Mouse (Mus musculus) midbrain, embryonic 13.5 days (tissue): ENCODE measurements at regions not wholly inside any gene's neighbourhood (a gene's known extent, or its start where the extent isn't known, plus 50 kb on each side); places are given as distances from the start of the nearest gene placed in this dataset.

ENCODE experiments used
- ATAC-seq: fragments of 200-750 bp; cut with Nextera tagmentation; 2 replicates; pipeline ENCODE4 v1.8.0; 2017; ENCODE audit warnings: mild to moderate bottlenecking, moderate TSS enrichment, moderate library complexity
- H3K27ac ChIP-seq: fragments of 300-500 bp; sonication (generic); 2 replicates; pipeline ENCODE4 v1.5.1; 2015; ENCODE audit warnings: inconsistent platforms, mild to moderate bottlenecking, moderate library complexity
- H3K27me3 ChIP-seq: fragments of 300-500 bp; sonication (generic); 2 replicates; pipeline ENCODE4 v1.6.1; 2015; ENCODE audit warnings: mild to moderate bottlenecking, inconsistent platforms
- H3K36me3 ChIP-seq: fragments of 300-500 bp; sonication (generic); 2 replicates; pipeline ENCODE4 v1.6.1; 2015; ENCODE audit warnings: mild to moderate bottlenecking, inconsistent platforms
- H3K4me1 ChIP-seq: fragments of 300-500 bp; sonication (generic); replicated peaks from 2 replicates; pipeline ENCODE4 v1.6.1; 2015; ENCODE audit warnings: inconsistent platforms
- H3K4me2 ChIP-seq: fragments of 300-500 bp; sonication (generic); replicated peaks from 2 replicates; pipeline ENCODE4 v1.6.1; 2015; ENCODE audit warnings: moderate library complexity, mild to moderate bottlenecking, inconsistent platforms
- H3K4me3 ChIP-seq: fragments of 300-500 bp; sonication (generic); replicated peaks from 2 replicates; pipeline ENCODE4 v1.5.1; 2015; ENCODE audit warnings: mild to moderate bottlenecking, inconsistent platforms
- H3K9ac ChIP-seq: fragments of 300-500 bp; sonication (generic); replicated peaks from 2 replicates; pipeline ENCODE4 v1.6.1; 2015; ENCODE audit warnings: mild to moderate bottlenecking, inconsistent platforms
- H3K9me3 ChIP-seq: fragments of 300-500 bp; sonication (generic); 2 replicates; pipeline ENCODE4 v1.6.1; 2016; ENCODE audit warnings: mild to moderate bottlenecking, inconsistent platforms
- WGBS: fragments of 180-500 bp; shearing (Covaris S2); methylation state at CpG from one replicate; pipeline ENCODE4 v1.1.7; 2015; 5-methylcytosine and 5-hydroxymethylcytosine counted together

GRCm38 (mm10) chr14:113112320-113112719 lies 202.1 kb upstream of the Tpm3-rs7 start:
- Histone ChIP-seq H3K36me3 (no peaks in the 10 kb centered on the region), H3K4me2 (no peak overlapping the region)
- 92% methylated on average over 1 of the region's 1 CpGs for WGBS

GRCm38 (mm10) chr14:113138823-113139222 lies 175.6 kb upstream of the Tpm3-rs7 start:
- Histone ChIP-seq H3K4me1 (no peaks in the 10 kb centered on the region), H3K9ac (no peak overlapping the region), H3K9me3 (no peaks in the 10 kb centered on the region), H3K4me3 (no peak overlapping the region), H3K4me2 (no peak overlapping the region), H3K36me3 (no peaks in the 10 kb centered on the region), H3K27me3 (no peaks in the 10 kb centered on the region), H3K27ac (no peak overlapping the region)
- 93% methylated on average over 2 of the region's 2 CpGs for WGBS
- ATAC-seq = no peak

More at GRCm38 (mm10) chr14:113112320-113112719, 202.1 kb upstream of the Tpm3-rs7 start:
- ATAC-seq = no peak
- H3K4me3 ChIP-seq = no peak overlapping the region
- no peaks in the 10 kb centered on the region for H3K4me1 ChIP-seq
- H3K27ac ChIP-seq = no peak overlapping the region
- no peaks in the 10 kb centered on the region for H3K27me3 ChIP-seq
- no peaks in the 10 kb centered on the region for H3K9me3 ChIP-seq
- no peak overlapping the region for H3K9ac ChIP-seq

- H3K36me3 ChIP-seq = no peaks in the 10 kb centered on the region
- H3K9me3 ChIP-seq = no peaks in the 10 kb centered on the region
- WGBS = 83% methylated on average over 2 of the region's 2 CpGs
- no peaks in the 10 kb centered on the region for H3K27me3 ChIP-seq
- no peak overlapping the region for H3K4me2 ChIP-seq
- H3K4me1 ChIP-seq = peaks cover 7% of the 10 kb centered on the region; the same call in 1 of the 2 replicates
- no peak overlapping the region for H3K27ac ChIP-seq
- H3K4me3 ChIP-seq = no peak overlapping the region
- ATAC-seq = no peak
- H3K9ac ChIP-seq = no peak overlapping the region
Observed at GRCm38 (mm10) chr14:113168584-113168983, 145.8 kb upstream of the Tpm3-rs7 start.

GRCm38 (mm10) chr14:113182345-113182997 lies 131.9 kb upstream of the Tpm3-rs7 start:
- Histone ChIP-seq H3K27me3 (no peaks in the 10 kb centered on the region), H3K4me3 (peak overlapping the region; percentile 24), H3K27ac (no peak overlapping the region; the same call in 1 of the 2 replicates), H3K36me3 (no peaks in the 10 kb centered on the region), H3K4me2 (peak overlapping the region; percentile 48), H3K9ac (no peak overlapping the region), H3K4me1 (peaks cover 12% of the 10 kb centered on the region), H3K9me3 (no peaks in the 10 kb centered on the region)
- 10% methylated on average over 16 of the region's 16 CpGs for WGBS
- ATAC-seq = peak; percentile 70

GRCm38 (mm10) chr14:113211968-113212367 lies 102.4 kb upstream of the Tpm3-rs7 start:
- Histone ChIP-seq H3K4me1 (no peaks in the 10 kb centered on the region), H3K4me2 (no peak overlapping the region), H3K27ac (no peak overlapping the region), H3K27me3 (no peaks in the 10 kb centered on the region), H3K36me3 (no peaks in the 10 kb centered on the region), H3K4me3 (no peak overlapping the region), H3K9me3 (no peaks in the 10 kb centered on the region), H3K9ac (no peak overlapping the region)
- WGBS = 91% methylated on average over 5 of the region's 5 CpGs
- ATAC-seq = no peak
